Mouse (Mus musculus): ENCODE data around the gene Baiap2. TPM values are rescaled to one million over a fixed set of nuclear protein-coding genes. Genes with fewer than 3 reads are reported as not detected.
A peak's percentile ranks its signal among the peaks of the same experiment; 100 is the strongest.

Gene Baiap2
- total and polyA plus RNA-seq, 2 experiments from 2014 or later, result 18.0 to 32.7 TPM

- no peaks in the 10 kb centered on the region for H3K9me3 ChIP-seq (ENCODE audit: low read length)
- H3K27ac ChIP-seq (ENCODE audit: low read depth, low read length), result no peak overlapping the region
- no peak overlapping the region for H3K4me3 ChIP-seq (ENCODE audit: low read depth, low read length)
- H3K9ac ChIP-seq (replicated peaks; ENCODE audit: low read length, poor library complexity, severe bottlenecking), result no peak overlapping the region
- H3K27me3 ChIP-seq (ENCODE audit: insufficient read depth, low read length), result no peaks in the 10 kb centered on the region
- no peak for DNase-seq (ENCODE audit: low spot score)
- no peaks in the 10 kb centered on the region for H3K36me3 ChIP-seq (ENCODE audit: insufficient read depth, low read length)
- no peak overlapping the region for H3K4me2 ChIP-seq (ENCODE audit: low read depth, low read length, poor library complexity, severe bottlenecking)
- 91% methylated on average over 2 of the region's 2 CpGs for WGBS
- no peak for ATAC-seq (ENCODE audit: low FRiP score)
- peaks cover 18% of the 10 kb centered on the region for H3K4me1 ChIP-seq (ENCODE audit: insufficient read depth, low read length)
- TF ChIP-seq CTCF (IDR thresholded peaks at IDR 0.05), result no peak
Observed at GRCm38 (mm10) chr11:119967892-119968291, 25.3 kb downstream of the Baiap2 start.

DNA sequence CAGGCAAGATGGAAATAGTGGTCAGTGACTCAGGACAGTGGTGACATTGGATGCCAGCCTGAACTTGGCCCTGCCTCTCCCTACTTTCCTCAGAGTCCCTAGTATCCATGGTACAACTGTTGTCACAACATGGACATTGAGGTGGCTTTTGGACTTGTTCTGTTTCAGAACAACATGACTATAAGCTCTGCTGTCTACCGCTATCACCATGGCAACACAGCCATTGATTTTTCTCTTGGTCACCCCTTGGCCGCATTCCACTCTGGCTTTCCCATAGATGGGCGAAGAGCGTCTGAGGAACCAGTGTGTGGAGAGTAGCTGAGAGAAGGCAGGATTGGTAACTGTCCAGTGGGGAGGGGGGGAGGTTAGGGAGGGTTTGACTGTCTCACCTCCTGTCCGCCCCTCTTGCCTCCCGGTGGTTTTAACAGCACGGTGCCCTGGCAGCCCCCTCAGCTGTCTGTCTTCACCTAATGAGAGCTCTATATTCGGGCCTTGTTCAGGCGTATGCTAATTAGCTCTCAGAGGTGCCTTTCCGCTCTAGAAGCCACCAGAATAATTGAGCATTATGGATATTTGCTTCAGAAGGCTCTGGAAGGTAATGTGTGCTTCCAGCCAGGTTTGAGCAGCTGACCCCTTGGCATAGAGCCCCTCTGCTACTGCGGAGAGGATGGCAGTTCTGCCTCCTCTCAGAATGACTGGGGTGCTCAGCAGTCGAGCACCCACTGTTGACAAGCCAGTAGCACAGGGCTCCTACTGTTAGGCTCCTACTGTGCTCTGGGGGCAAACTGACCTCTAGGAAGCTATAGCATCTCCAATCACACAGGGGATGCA lies 27.7 kb downstream of the Baiap2 start:
- ATAC-seq (ENCODE audit: low FRiP score) (peak; percentile 57; the same call in 1 of the 2 replicates), DNase-seq (ENCODE audit: low spot score) (peak; percentile 88)
- WGBS, result 19% methylated on average over 12 of the region's 12 CpGs
- no peaks in the 10 kb centered on the region for H3K27me3 ChIP-seq (ENCODE audit: insufficient read depth, low read length)
- no peaks in the 10 kb centered on the region for H3K36me3 ChIP-seq (ENCODE audit: insufficient read depth, low read length)
- no peak overlapping the region for H3K4me2 ChIP-seq (ENCODE audit: low read depth, low read length, poor library complexity, severe bottlenecking)
- no peak overlapping the region for H3K4me3 ChIP-seq (ENCODE audit: low read depth, low read length)
- H3K9ac ChIP-seq (replicated peaks; ENCODE audit: low read length, poor library complexity, severe bottlenecking), result no peak overlapping the region
- TF ChIP-seq CTCF (IDR thresholded peaks at IDR 0.05), result no peak
- H3K27ac ChIP-seq (ENCODE audit: low read depth, low read length), result peak overlapping the region; percentile 62
- H3K9me3 ChIP-seq (ENCODE audit: low read length), result no peaks in the 10 kb centered on the region
- H3K4me1 ChIP-seq (ENCODE audit: insufficient read depth, low read length), result peaks cover 18% of the 10 kb centered on the region

DNA sequence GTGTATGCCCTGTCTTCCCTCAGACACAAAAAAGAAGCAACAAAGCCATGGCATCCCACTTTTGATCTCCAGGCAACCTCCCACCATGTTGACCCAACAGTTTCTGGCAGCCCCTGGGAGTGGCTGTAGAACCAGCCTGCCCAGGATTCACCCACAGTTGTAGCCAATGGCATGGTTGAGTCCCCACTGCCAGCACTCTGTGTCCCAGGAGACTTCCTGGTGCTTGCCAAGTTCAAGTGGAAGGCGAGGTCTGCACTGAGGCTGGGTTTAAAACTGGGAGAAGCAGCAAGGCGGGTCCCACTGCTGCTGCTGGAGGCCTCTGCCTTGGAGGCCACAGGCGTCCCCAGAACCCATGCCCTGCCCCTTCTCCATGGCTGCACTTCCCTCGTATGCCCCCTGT lies 31.2 kb downstream of the Baiap2 start:
- H3K9ac ChIP-seq (replicated peaks; ENCODE audit: low read length, poor library complexity, severe bottlenecking), result no peak overlapping the region
- no peak overlapping the region for H3K4me3 ChIP-seq (ENCODE audit: low read depth, low read length)
- H3K27ac ChIP-seq (ENCODE audit: low read depth, low read length), result no peak overlapping the region
- H3K9me3 ChIP-seq (ENCODE audit: low read length), result no peaks in the 10 kb centered on the region
- 76% methylated on average over 4 of the region's 4 CpGs for WGBS
- TF ChIP-seq CTCF (IDR thresholded peaks at IDR 0.05), result no peak
- peaks cover 14% of the 10 kb centered on the region for H3K4me1 ChIP-seq (ENCODE audit: insufficient read depth, low read length)
- no peak overlapping the region for H3K4me2 ChIP-seq (ENCODE audit: low read depth, low read length, poor library complexity, severe bottlenecking)
- H3K27me3 ChIP-seq (ENCODE audit: insufficient read depth, low read length), result no peaks in the 10 kb centered on the region
- DNase-seq (ENCODE audit: low spot score), result peak; percentile 27
- H3K36me3 ChIP-seq (ENCODE audit: insufficient read depth, low read length), result no peaks in the 10 kb centered on the region
- no peak for ATAC-seq (ENCODE audit: low FRiP score)

GRCm38 (mm10) chr11:119975739-119976501 lies 33.4 kb downstream of the Baiap2 start:
- Histone ChIP-seq H3K27me3 (ENCODE audit: insufficient read depth, low read length) (no peaks in the 10 kb centered on the region), H3K9ac (replicated peaks; ENCODE audit: low read length, poor library complexity, severe bottlenecking) (no peak overlapping the region), H3K36me3 (ENCODE audit: insufficient read depth, low read length) (no peaks in the 10 kb centered on the region), H3K4me1 (ENCODE audit: insufficient read depth, low read length) (no peaks in the 10 kb centered on the region), H3K4me3 (ENCODE audit: low read depth, low read length) (no peak overlapping the region), H3K4me2 (ENCODE audit: low read depth, low read length, poor library complexity, severe bottlenecking) (no peak overlapping the region), H3K9me3 (ENCODE audit: low read length) (no peaks in the 10 kb centered on the region), H3K27ac (ENCODE audit: low read depth, low read length) (no peak overlapping the region)
- DNase-seq (ENCODE audit: low spot score) (no peak), ATAC-seq (ENCODE audit: low FRiP score) (no peak)
- no peak for TF ChIP-seq CTCF (IDR thresholded peaks at IDR 0.05)
- 90% methylated on average over 8 of the region's 8 CpGs for WGBS

GRCm38 (mm10) chr11:119978701-119979100 lies 36.1 kb downstream of the Baiap2 start:
- no peaks in the 10 kb centered on the region for H3K9me3 ChIP-seq (ENCODE audit: low read length)
- H3K9ac ChIP-seq (replicated peaks; ENCODE audit: low read length, poor library complexity, severe bottlenecking), result no peak overlapping the region
- no peaks in the 10 kb centered on the region for H3K4me1 ChIP-seq (ENCODE audit: insufficient read depth, low read length)
- no peak for ATAC-seq (ENCODE audit: low FRiP score)
- 0 out of 2 replicates have a peak, but pooled peaks cover 3% of the 10 kb centered on the region for H3K36me3 ChIP-seq (ENCODE audit: insufficient read depth, low read length)
- 93% methylated on average over 4 of the region's 4 CpGs for WGBS
- no peak for DNase-seq (ENCODE audit: low spot score)
- H3K27me3 ChIP-seq (ENCODE audit: insufficient read depth, low read length), result no peaks in the 10 kb centered on the region
- no peak overlapping the region for H3K4me3 ChIP-seq (ENCODE audit: low read depth, low read length)
- H3K4me2 ChIP-seq (ENCODE audit: low read depth, low read length, poor library complexity, severe bottlenecking), result no peak overlapping the region
- no peak overlapping the region for H3K27ac ChIP-seq (ENCODE audit: low read depth, low read length)
- no peak for TF ChIP-seq CTCF (IDR thresholded peaks at IDR 0.05)

Measured in midbrain, postnatal 0 days (tissue).